Mouse (Mus musculus) forebrain, embryonic 12.5 days (tissue): Measurements from ENCODE around the gene Rpl18. TPM values are rescaled to one million over a fixed set of nuclear protein-coding genes. Genes with fewer than 3 reads are reported as not detected.
A peak's percentile ranks its signal among the peaks of the same experiment; 100 is the strongest.

ENCODE experiments used
- ATAC-seq: fragments of 200-750 bp; cut with Nextera tagmentation; 2 replicates; pipeline ENCODE4 v1.8.0; 2017; ENCODE audit warnings: moderate TSS enrichment; ENCODE audit not compliant: low FRiP score
- H3K27ac ChIP-seq: fragments of 300-500 bp; sonication (generic); 2 replicates; pipeline ENCODE4 v1.5.1; 2016; ENCODE audit warnings: mild to moderate bottlenecking
- H3K27me3 ChIP-seq: fragments of 300-500 bp; sonication (generic); 2 replicates; pipeline ENCODE4 v1.6.1; 2016; ENCODE audit warnings: mild to moderate bottlenecking
- H3K36me3 ChIP-seq: fragments of 300-500 bp; sonication (generic); replicated peaks from 2 replicates; pipeline ENCODE4 v1.6.1; 2016; ENCODE audit warnings: mild to moderate bottlenecking
- H3K4me1 ChIP-seq: fragments of 300-500 bp; sonication (generic); 2 replicates; pipeline ENCODE4 v1.6.1; 2016
- H3K4me2 ChIP-seq: fragments of 300-500 bp; sonication (generic); 2 replicates; pipeline ENCODE4 v1.6.1; 2016; ENCODE audit warnings: mild to moderate bottlenecking, moderate library complexity
- H3K4me3 ChIP-seq: fragments of 300-500 bp; sonication (generic); replicated peaks from 2 replicates; pipeline ENCODE4 v1.5.1; 2016; ENCODE audit warnings: mild to moderate bottlenecking
- H3K9ac ChIP-seq: fragments of 300-500 bp; sonication (generic); 2 replicates; pipeline ENCODE4 v1.6.1; 2016; ENCODE audit warnings: mild to moderate bottlenecking
- H3K9me3 ChIP-seq: fragments of 300-500 bp; sonication (generic); 2 replicates; pipeline ENCODE4 v1.6.1; 2016
- WGBS: fragments of 180-500 bp; shearing (Covaris S2); methylation state at CpG from one replicate; pipeline ENCODE4 v1.1.7; 2016; 5-methylcytosine and 5-hydroxymethylcytosine counted together
- polyA plus RNA-seq: library from polyadenylated mRNA; unstranded; fragments of >200 nt; fragmentation: Nextera tagmentation; extraction: Ambion mirVana; gene quantifications from 2 replicates; pipeline ENCODE4 v1.2.1, GENCODE M21; 2016

Gene Rpl18
- polyA plus RNA-seq, 1 experiment from 2014 or later, result 745 TPM

DNA sequence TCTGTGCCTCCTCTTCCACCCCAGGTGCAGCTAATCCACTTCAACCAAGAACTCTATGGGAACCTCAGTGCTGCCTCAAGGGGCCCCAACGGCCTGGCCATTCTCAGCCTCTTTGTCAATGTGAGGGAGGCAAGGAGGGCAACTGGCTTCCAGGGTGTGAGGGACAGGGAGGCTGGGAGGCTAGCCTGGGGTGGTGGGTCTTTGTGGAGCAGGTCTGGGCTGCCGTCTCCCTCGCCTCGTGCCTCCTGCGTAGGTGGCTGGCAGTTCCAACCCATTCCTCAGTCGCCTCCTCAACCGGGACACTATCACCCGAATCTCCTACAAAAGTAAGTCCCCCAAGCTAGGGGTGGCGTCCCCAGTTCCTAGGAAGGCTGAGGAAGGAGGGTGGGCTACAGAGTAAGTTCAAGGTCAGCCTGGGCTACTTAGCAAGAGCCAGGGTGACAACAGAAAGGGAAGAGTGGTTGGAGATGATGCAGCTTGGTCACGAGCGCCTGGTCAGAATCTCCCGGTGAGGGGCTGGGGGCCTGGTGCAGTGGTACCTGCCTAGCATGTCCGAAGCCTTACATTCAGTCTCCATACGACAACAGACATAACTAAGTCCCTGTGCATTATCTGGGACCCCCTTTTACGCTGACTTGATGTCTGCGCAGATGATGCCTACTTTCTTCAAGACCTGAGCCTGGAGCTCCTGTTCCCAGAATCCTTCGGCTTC is 12.3 kb upstream of the Rpl18 start:
- H3K27me3 ChIP-seq, result peaks cover 35% of the 10 kb centered on the region
- no peak for ATAC-seq
- WGBS, result 86% methylated on average over 17 of the region's 17 CpGs
- H3K9ac ChIP-seq, result no peak overlapping the region; the same call in 1 of the 2 replicates
- no peaks in the 10 kb centered on the region for H3K36me3 ChIP-seq
- no peaks in the 10 kb centered on the region for H3K9me3 ChIP-seq
- H3K4me2 ChIP-seq, result peak overlapping the region; percentile 99; the same call in 1 of the 2 replicates
- H3K27ac ChIP-seq, result peak overlapping the region; percentile 87; the same call in 1 of the 2 replicates
- peaks cover 72% of the 10 kb centered on the region for H3K4me1 ChIP-seq
- peak overlapping the region; percentile 43; the same call in 1 of the 2 replicates for H3K4me3 ChIP-seq

DNA sequence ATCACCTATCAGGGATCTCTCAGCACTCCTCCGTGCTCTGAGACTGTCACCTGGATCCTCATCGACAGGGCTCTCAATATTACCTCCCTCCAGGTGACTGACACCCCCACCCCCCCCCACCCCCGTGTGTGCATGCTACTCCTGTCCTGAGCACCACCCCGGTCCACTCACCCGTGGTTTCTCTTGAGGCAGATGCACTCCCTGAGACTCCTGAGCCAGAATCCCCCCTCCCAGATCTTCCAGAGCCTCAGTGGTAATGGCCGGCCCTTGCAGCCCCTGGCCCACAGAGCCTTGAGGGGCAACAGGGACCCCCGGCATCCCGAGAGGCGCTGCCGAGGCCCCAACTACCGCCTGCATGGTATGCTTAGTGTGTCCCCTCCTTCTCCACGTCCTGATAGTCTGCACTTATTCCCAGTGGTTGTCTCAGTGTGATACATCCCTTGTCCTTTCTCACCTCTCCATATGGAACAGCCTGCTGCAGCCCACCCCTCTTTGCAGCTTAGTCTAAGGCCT is 11.7 kb upstream of the Rpl18 start:
- Histone ChIP-seq H3K4me3 (peak overlapping the region; percentile 43), H3K27ac (peak overlapping the region; percentile 87), H3K27me3 (peaks cover 28% of the 10 kb centered on the region), H3K36me3 (no peaks in the 10 kb centered on the region), H3K9ac (peak overlapping the region; percentile 56), H3K9me3 (no peaks in the 10 kb centered on the region), H3K4me2 (peak overlapping the region; percentile 99), H3K4me1 (peaks cover 78% of the 10 kb centered on the region)
- 34% methylated on average over 12 of the region's 12 CpGs for WGBS
- ATAC-seq, result no peak

DNA sequence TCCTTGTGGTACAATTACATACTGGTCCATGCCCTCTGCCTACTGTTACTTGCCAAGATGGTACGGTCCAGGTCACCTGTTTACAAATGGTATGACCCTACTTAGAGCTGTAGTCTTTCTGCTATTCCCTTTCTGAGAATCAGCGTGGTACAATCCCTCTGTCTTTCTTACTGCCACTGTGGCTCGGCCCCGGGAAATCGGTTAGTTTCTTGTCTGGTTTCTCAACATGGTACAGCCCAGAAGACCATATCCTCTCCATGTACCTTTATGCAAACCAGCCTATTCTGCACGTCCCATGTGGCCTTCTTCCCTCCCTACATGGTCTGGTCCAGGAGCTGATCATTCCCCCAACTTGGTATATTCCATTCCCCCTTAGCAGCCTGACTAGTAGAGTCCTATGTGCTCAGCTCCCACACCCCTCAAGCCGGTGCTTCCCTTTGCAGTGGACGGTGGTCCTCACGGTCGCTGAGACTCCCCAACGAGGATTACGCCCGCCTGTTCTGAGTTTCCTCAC is 11.2 kb upstream of the Rpl18 start:
- ATAC-seq, result peak; percentile 40
- peak overlapping the region; percentile 43 for H3K4me3 ChIP-seq
- peak overlapping the region; percentile 56 for H3K9ac ChIP-seq
- WGBS, result under 1% methylated on average over 13 of the region's 13 CpGs
- H3K4me2 ChIP-seq, result peak overlapping the region; percentile 99
- H3K9me3 ChIP-seq, result no peaks in the 10 kb centered on the region
- peaks cover 23% of the 10 kb centered on the region for H3K27me3 ChIP-seq
- H3K4me1 ChIP-seq, result peaks cover 83% of the 10 kb centered on the region
- H3K27ac ChIP-seq, result peak overlapping the region; percentile 87
- H3K36me3 ChIP-seq, result no peaks in the 10 kb centered on the region

DNA sequence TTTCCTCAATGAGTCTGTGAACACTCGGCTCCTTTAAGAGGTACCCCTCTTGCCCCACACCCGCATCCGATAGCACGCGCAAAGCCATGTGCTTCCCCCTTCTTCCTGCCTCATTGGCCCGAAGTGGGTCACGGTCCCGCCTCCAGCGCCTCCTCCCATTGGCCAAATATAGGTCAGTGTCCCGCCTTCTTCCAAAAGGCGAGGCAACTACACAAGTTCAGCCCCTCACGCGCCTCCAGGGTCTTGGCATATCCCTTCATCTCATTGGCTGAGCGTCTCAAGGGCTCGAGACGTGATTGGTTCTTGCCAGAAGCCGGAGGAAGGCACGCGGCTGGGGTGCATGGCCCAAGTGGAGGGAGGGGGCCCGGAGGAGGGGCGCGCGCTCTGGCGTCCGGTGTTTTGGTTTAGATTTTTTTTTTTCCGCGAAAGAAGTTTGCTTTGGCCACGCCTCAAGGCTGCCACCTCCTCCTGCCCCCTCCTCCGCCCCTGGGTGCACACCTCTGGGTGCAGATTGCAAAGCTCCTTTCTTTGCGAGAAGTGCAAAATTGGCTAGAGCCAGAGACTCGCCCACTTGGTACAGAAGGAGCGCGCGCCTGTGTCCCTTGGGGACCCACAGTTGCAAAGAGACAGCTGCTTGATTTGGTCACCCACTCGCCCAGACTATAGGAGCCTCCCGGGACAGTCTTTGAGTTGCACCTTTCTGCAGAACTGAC is 10.4 kb upstream of the Rpl18 start, which contains the start of gene Dbp:
TSS of gene Dbp (plus strand) at position 359 of the 713 bp plus-strand sequence.
- peak within 1 kb of the TSS; percentile 79 for H3K9ac ChIP-seq
- WGBS, result 1% methylated on average over 36 of the region's 36 CpGs

DNA sequence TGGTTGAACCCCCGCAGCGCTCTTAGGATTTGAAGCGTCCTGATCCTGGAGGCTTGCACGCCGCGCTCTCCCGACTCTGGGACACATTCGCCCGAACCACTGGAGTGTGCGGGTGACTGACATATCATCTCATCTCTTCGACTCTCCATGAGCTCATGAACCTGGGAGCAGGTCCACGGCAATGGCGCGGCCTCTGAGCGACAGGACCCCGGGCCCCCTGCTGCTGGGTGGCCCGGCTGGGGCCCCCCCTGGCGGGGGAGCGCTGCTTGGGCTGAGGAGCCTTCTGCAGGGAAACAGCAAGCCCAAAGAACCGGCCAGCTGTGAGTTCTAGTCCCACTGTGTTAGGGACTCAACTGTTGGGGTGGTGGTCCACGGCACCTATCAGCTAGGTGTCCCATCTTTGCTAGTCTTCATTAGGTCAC is 9.8 kb upstream of the Rpl18 start:
- H3K27me3 ChIP-seq, result peaks cover 10% of the 10 kb centered on the region
- H3K36me3 ChIP-seq, result peaks cover 10% of the 10 kb centered on the region
- no peak for ATAC-seq
- peaks cover 80% of the 10 kb centered on the region for H3K4me1 ChIP-seq
- peak overlapping the region; percentile 61 for H3K4me3 ChIP-seq
- WGBS, result 0% methylated on average over 21 of the region's 21 CpGs
- H3K9ac ChIP-seq, result peak overlapping the region; percentile 79
- H3K27ac ChIP-seq, result peak overlapping the region; percentile 51
- H3K9me3 ChIP-seq, result no peaks in the 10 kb centered on the region
- H3K4me2 ChIP-seq, result peak overlapping the region; percentile 99

More for the DNA sequence above, 10.4 kb upstream of the Rpl18 start, which contains the start of gene Dbp:
- H3K36me3 ChIP-seq, result 0 out of 2 replicates have a peak, but pooled peaks cover 4% of the 10 kb centered on the region
- H3K9me3 ChIP-seq, result no peaks in the 10 kb centered on the region
- H3K27ac ChIP-seq, result peak within 1 kb of the TSS; percentile 87
- H3K27me3 ChIP-seq, result peaks cover 15% of the 10 kb centered on the region
- peak; percentile 86 for ATAC-seq
- H3K4me1 ChIP-seq, result peaks cover 83% of the 10 kb centered on the region
- H3K4me2 ChIP-seq, result peak within 1 kb of the TSS; percentile 99
- H3K4me3 ChIP-seq, result peak within 1 kb of the TSS; percentile 61

DNA sequence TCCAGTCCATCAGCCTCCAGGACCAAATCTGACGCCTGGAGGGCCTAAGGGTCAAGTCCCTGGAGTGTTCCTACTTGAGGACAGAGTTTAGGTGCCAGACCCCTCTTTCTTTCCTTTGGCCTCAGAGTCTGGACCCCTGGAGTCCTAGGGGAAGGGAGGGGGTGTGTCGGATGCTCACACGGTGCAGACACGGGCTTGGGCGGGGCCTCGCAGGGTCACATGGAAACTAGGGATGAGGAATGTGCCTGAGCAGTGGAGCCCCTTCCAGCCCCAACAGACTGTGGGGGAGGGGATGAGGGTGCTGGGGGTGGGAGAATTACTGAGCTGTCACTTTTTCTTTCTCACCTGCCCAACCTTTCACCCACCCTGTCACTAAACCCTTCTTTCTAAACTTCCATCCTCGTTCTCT is 9.4 kb upstream of the Rpl18 start:
- Histone ChIP-seq H3K27ac (peak overlapping the region; percentile 51; the same call in 1 of the 2 replicates), H3K9ac (peak overlapping the region; percentile 79), H3K4me2 (peak overlapping the region; percentile 99), H3K27me3 (peaks cover 8% of the 10 kb centered on the region; the same call in 1 of the 2 replicates), H3K4me3 (peak overlapping the region; percentile 61), H3K9me3 (no peaks in the 10 kb centered on the region), H3K36me3 (peaks cover 14% of the 10 kb centered on the region), H3K4me1 (peaks cover 78% of the 10 kb centered on the region)
- ATAC-seq, result no peak
- WGBS, result 1% methylated on average over 7 of the region's 7 CpGs

DNA sequence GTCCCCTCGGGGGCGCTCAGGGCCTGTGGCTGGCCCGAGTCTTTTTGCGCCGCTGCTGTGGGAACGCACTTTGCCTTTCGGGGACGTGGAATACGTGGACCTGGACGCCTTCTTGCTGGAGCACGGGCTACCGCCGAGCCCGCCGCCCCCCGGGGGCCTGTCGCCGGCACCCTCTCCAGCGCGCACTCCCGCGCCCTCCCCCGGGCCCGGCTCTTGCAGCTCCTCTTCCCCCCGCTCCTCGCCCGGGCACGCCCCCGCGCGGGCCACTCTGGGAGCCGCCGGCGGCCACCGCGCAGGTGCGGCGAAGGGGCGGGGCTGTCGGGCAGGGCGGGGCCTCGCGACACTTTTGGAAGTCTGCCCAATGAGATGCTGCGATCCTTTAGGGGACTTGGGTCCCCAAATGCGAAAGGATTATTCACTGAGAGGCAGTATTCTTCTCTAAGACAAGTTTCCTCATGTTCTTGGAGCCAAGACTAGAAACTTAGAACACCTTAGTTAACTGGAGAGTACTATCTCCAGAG is 8.5 kb upstream of the Rpl18 start:
- 0 out of 2 replicates have a peak, but pooled peaks have one; percentile 1 for ATAC-seq
- H3K27me3 ChIP-seq, result no peaks in the 10 kb centered on the region
- H3K4me1 ChIP-seq, result peaks cover 70% of the 10 kb centered on the region
- no peaks in the 10 kb centered on the region for H3K9me3 ChIP-seq
- H3K9ac ChIP-seq, result peak overlapping the region; percentile 79
- H3K27ac ChIP-seq, result peak overlapping the region; percentile 78
- under 1% methylated on average over 45 of the region's 45 CpGs for WGBS
- H3K36me3 ChIP-seq, result peaks cover 23% of the 10 kb centered on the region
- peak overlapping the region; percentile 99 for H3K4me2 ChIP-seq
- peak overlapping the region; percentile 61 for H3K4me3 ChIP-seq

DNA sequence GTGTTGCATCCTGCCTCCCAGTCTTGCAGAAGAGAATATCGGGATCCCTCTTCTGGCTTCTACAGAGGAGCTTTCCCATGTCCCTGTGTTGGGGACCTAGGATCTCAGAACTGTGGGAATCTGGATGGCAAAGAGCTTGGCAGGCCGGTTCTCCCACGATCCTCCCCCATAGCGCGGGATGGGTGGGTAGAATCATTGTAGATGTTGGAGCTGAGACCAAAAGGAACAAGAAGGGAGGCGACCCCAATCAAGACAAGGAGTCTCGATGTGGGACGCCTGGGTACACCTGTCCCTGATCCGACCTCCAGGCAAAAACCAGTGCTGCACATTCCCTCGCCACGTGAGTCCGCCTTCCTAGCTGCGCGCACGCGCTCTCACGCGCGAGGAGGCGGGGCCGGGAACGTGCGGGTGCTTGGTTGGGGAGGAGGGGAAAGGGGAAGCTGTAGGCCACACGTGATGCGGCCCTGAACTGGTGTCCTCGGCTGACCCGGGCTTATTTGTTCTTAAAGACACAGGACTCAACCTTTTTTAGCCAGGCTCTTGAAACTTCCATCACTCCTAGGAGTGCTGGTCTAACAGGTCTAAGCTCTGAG is 7.8 kb upstream of the Rpl18 start:
- H3K4me1 ChIP-seq, result peaks cover 70% of the 10 kb centered on the region
- peak; percentile 5; the same call in 1 of the 2 replicates for ATAC-seq
- peak overlapping the region; percentile 78 for H3K27ac ChIP-seq
- H3K9ac ChIP-seq, result peak overlapping the region; percentile 79; the same call in 1 of the 2 replicates
- H3K36me3 ChIP-seq, result peaks cover 30% of the 10 kb centered on the region
- H3K9me3 ChIP-seq, result no peaks in the 10 kb centered on the region
- no peaks in the 10 kb centered on the region for H3K27me3 ChIP-seq
- under 1% methylated on average over 27 of the region's 27 CpGs for WGBS
- H3K4me3 ChIP-seq, result peak overlapping the region; percentile 61
- peak overlapping the region; percentile 99 for H3K4me2 ChIP-seq

DNA sequence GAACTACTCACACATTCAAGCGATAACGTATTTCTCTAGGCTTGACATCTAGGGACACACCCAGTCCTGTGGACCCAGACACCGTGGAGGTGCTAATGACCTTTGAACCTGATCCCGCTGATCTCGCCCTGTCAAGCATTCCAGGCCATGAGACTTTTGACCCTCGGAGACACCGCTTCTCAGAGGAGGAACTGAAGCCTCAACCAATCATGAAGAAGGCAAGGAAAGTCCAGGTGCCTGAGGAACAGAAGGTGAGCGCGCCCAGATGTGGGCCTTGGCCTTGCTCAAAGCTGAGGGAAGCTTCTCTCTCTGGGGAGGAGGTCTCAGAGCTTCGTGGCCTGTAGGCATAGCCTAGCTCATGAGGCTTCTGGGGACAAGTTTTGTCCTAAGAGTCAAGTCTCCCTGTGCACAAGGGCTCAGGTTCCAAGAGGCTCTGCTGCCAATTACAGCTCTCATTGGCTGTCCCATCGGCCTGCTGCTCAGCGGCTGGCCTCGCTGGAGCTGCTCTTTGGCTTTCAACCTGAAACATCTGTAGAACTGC is 7.0 kb upstream of the Rpl18 start:
- H3K9me3 ChIP-seq, result no peaks in the 10 kb centered on the region
- peak overlapping the region; percentile 67 for H3K27ac ChIP-seq
- WGBS, result 68% methylated on average over 13 of the region's 13 CpGs
- no peaks in the 10 kb centered on the region for H3K27me3 ChIP-seq
- H3K36me3 ChIP-seq, result peaks cover 38% of the 10 kb centered on the region
- H3K4me1 ChIP-seq, result peaks cover 62% of the 10 kb centered on the region
- H3K4me2 ChIP-seq, result peak overlapping the region; percentile 99; the same call in 1 of the 2 replicates
- no peak overlapping the region for H3K9ac ChIP-seq
- no peak for ATAC-seq
- no peak overlapping the region for H3K4me3 ChIP-seq

DNA sequence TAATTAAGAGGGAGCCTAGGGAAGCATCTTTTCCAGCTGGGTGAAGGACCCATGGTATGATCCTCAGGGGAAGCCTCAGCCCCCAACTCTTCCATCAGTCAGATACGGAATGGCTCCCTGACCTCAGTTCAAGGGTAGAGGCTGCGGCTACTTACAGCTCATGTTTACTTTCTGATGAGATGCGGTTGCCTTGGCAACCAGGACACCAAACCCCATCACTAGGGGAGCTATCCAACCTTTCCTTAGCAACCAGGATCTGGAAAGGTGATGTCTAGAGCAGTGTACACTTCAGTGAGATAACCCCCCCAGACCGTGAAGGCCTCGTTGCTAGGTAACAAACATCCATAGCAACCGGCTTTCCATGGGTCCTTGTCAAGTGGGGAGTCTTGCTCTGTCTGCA is 6.2 kb upstream of the Rpl18 start:
- no peak for ATAC-seq
- Histone ChIP-seq H3K4me1 (peaks cover 57% of the 10 kb centered on the region), H3K27ac (peak overlapping the region; percentile 70; the same call in 1 of the 2 replicates), H3K4me2 (no peak overlapping the region), H3K36me3 (peaks cover 42% of the 10 kb centered on the region), H3K27me3 (no peaks in the 10 kb centered on the region), H3K4me3 (no peak overlapping the region), H3K9me3 (no peaks in the 10 kb centered on the region), H3K9ac (no peak overlapping the region)
- WGBS, result 51% methylated on average over 6 of the region's 6 CpGs

DNA sequence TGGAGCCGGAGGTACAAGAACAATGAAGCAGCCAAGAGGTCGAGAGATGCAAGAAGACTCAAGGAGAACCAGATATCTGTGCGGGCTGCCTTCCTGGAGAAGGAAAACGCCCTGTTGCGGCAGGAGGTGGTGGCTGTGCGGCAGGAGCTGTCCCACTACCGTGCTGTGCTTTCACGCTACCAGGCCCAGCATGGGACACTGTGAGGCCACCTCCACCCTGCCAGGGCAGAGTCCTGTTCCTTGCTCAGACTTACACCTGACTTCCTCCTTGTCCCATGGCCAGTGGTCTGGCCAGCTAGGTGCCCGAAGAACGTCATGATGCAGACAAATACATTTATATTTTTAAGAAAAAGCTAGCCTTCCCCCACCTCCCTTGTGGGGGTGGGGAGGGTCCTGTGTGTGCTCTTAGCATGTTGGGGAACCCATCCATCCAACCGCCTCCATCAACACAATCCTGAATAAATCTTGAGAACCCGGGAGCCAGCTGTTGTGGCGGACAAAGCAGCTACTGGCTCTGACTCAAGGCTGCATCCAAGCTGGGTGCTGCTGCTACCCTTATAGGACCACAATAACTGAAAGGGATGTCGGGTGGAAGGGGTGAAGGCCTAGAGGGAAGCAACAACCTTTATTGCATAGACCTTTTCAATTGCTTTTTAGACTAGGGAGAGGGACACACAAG is 5.4 kb upstream of the Rpl18 start:
- Histone ChIP-seq H3K9ac (no peak overlapping the region), H3K4me2 (no peak overlapping the region), H3K9me3 (no peaks in the 10 kb centered on the region), H3K4me1 (peaks cover 61% of the 10 kb centered on the region), H3K27me3 (no peaks in the 10 kb centered on the region), H3K27ac (peak overlapping the region; percentile 70), H3K4me3 (no peak overlapping the region), H3K36me3 (peaks cover 42% of the 10 kb centered on the region)
- no peak for ATAC-seq
- 77% methylated on average over 14 of the region's 14 CpGs for WGBS
